Mouse (Mus musculus) cerebellum, adult (tissue): ENCODE measurements around the gene Lrrc3c.
A peak's percentile ranks its signal among the peaks of the same experiment; 100 is the strongest.
"Not testable (repeated sequence)": the region's sequence is repeated elsewhere in the genome, so short reads cannot be mapped to it uniquely, and the experiment has no call there.

Experiments
- ATAC-seq: cut with Nextera tagmentation; 2 replicates; pipeline ENCODE4 v1.9.2; 2017; ENCODE audit warnings: mild to moderate bottlenecking, moderate library complexity, mixed read lengths; ENCODE audit not compliant: insufficient number of reproducible peaks, low FRiP score, low TSS enrichment

Gene Lrrc3c

GRCm38 (mm10) chr11:98584629-98585177 is 13.4 kb upstream of the Lrrc3c start:
- no peak for ATAC-seq

GRCm38 (mm10) chr11:98586087-98586891 is 11.8 kb upstream of the Lrrc3c start:
- no peak for ATAC-seq

- peak; percentile 87 for ATAC-seq
Observed at GRCm38 (mm10) chr11:98586892-98587563, 11.1 kb upstream of the Lrrc3c start, which contains the start of gene Ormdl3. TSS of gene Ormdl3 (minus strand) at chr11:98587368.

GRCm38 (mm10) chr11:98587684-98588546 is 10.2 kb upstream of the Lrrc3c start:
- no peak for ATAC-seq

GRCm38 (mm10) chr11:98588833-98589281 is 9.2 kb upstream of the Lrrc3c start:
- ATAC-seq, result no peak

GRCm38 (mm10) chr11:98589306-98589705 is 8.8 kb upstream of the Lrrc3c start:
- ATAC-seq, result no peak

GRCm38 (mm10) chr11:98590548-98591445 is 7.3 kb upstream of the Lrrc3c start:
- ATAC-seq, result no peak

GRCm38 (mm10) chr11:98595021-98595420 is 3.1 kb upstream of the Lrrc3c start:
- no peak for ATAC-seq

GRCm38 (mm10) chr11:98595473-98595872 is 2.6 kb upstream of the Lrrc3c start:
- ATAC-seq, result no peak

- no peak for ATAC-seq
Observed at GRCm38 (mm10) chr11:98595955-98596354, 2.1 kb upstream of the Lrrc3c start.

- no peak for ATAC-seq
Observed at GRCm38 (mm10) chr11:98597363-98597762, 728 bp upstream of the Lrrc3c start.

- ATAC-seq, result peak; percentile 56; the same call in 1 of the 2 replicates
Observed at GRCm38 (mm10) chr11:98598851-98599290, 780 bp downstream of the Lrrc3c start.

- ATAC-seq, result peak; percentile 15; the same call in 1 of the 2 replicates
Observed at GRCm38 (mm10) chr11:98599291-98599690, 1.2 kb downstream of the Lrrc3c start.

- ATAC-seq, result no peak
Observed at GRCm38 (mm10) chr11:98602090-98602690, 4.1 kb downstream of the Lrrc3c start.

GRCm38 (mm10) chr11:98603953-98604352 is 5.9 kb downstream of the Lrrc3c start:
- ATAC-seq, result no peak

- not testable (repeated sequence) for ATAC-seq
Observed at GRCm38 (mm10) chr11:98604911-98605310, 6.8 kb downstream of the Lrrc3c start.

- ATAC-seq, result no peak
Observed at GRCm38 (mm10) chr11:98606763-98607162, 8.7 kb downstream of the Lrrc3c start.

- no peak for ATAC-seq
Observed at GRCm38 (mm10) chr11:98620791-98621190, 22.7 kb downstream of the Lrrc3c start.

- not testable (repeated sequence) for ATAC-seq
Observed at GRCm38 (mm10) chr11:98623981-98624380, 25.9 kb downstream of the Lrrc3c start.
